Comparison of ENCODE assay signal across 9 mouse cellular contexts in the genomic region with DNA sequence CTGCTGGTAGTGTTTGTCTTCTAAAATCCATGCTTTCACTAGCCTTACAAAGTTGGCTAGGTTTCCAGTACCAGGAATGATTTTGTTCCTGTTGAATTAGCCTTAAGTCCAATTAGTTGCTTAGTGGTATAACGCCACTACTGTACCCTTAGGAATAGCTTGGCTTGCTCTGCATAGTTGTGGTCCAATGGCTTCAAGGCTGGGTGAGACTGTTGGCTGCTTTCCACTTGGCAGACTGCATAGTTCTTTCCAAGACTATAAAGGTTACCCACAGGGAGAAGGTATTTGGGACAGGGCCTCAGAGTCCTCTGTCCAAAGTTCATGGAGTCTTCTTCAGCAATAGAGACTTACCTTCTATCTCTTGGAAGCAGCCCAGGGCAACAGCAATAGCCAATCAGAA.
DNase-seq lines count a peak whose midpoint lies in the region; ATAC-seq lines count a peak whose summit lies in the region.
"Had no signal": no experiment of that assay in that cellular context is flagged by ENCODE, and none has a peak within 500 bp of the region (broad histone marks: within the 10 kb centered on the region; RNA-seq: fewer than 3 reads in every experiment).

No protein-coding gene starts in this region.

- H3K4me3 ChIP-seq in heart, embryonic 11.5 days (ENCODE audit: low read depth, low read length), result no peak overlapping the region
- no peak overlapping the region for H3K4me3 ChIP-seq in limb, embryonic 15.5 days
- H3K4me3 ChIP-seq: liver, embryonic 15.5 days had no signal

- H3K9me3 ChIP-seq in heart, embryonic 11.5 days (replicated peaks; ENCODE audit: control insufficient read depth, low read length), result no peaks in the 10 kb centered on the region
- no peaks in the 10 kb centered on the region for H3K9me3 ChIP-seq in limb, embryonic 15.5 days
- H3K9me3 ChIP-seq: liver, embryonic 15.5 days had no signal

- H3K9ac ChIP-seq in heart, embryonic 11.5 days (ENCODE audit: low read depth, low read length), result no peak overlapping the region
- H3K9ac ChIP-seq in limb, embryonic 15.5 days, result no peak overlapping the region
- H3K9ac ChIP-seq: liver, embryonic 15.5 days had no signal

- no peaks in the 10 kb centered on the region for H3K4me1 ChIP-seq in heart, embryonic 11.5 days (ENCODE audit: control insufficient read depth, insufficient read depth, low read length)
- no peaks in the 10 kb centered on the region for H3K4me1 ChIP-seq in limb, embryonic 15.5 days
- H3K4me1 ChIP-seq: liver, embryonic 15.5 days had no signal

- WGBS in heart, embryonic 11.5 days (ENCODE audit: insufficient replicate concordance), result 58% methylated on average over 1 of the region's 1 CpGs
- 41% methylated on average over 1 of the region's 1 CpGs for WGBS in limb, embryonic 15.5 days

- H3K36me3 ChIP-seq in heart, embryonic 11.5 days (ENCODE audit: control insufficient read depth, insufficient read depth, low read length), result no peaks in the 10 kb centered on the region
- no peaks in the 10 kb centered on the region for H3K36me3 ChIP-seq in limb, embryonic 15.5 days
- H3K36me3 ChIP-seq: liver, embryonic 15.5 days had no signal

- H3K27me3 ChIP-seq in heart, embryonic 11.5 days (ENCODE audit: control insufficient read depth, insufficient read depth, low read length), result no peaks in the 10 kb centered on the region
- no peaks in the 10 kb centered on the region for H3K27me3 ChIP-seq in limb, embryonic 15.5 days
- H3K27me3 ChIP-seq: liver, embryonic 15.5 days had no signal

- no peak overlapping the region for H3K4me2 ChIP-seq in heart, embryonic 11.5 days
- no peak overlapping the region for H3K4me2 ChIP-seq in limb, embryonic 15.5 days
- H3K4me2 ChIP-seq: liver, embryonic 15.5 days had no signal

- ATAC-seq in heart, embryonic 11.5 days (replicated peaks; ENCODE audit: insufficient number of reproducible peaks, low FRiP score, low TSS enrichment), result no peak
- peak; percentile 55; the same call in 1 of the 2 replicates for ATAC-seq in limb, embryonic 15.5 days (ENCODE audit: insufficient number of reproducible peaks, low FRiP score, low TSS enrichment, low read depth)

- peak; percentile 62 to 69 for DNase-seq in heart, adult 18-20 months
- DNase-seq in ovary, postnatal 36 days (ENCODE audit: low spot score), result peak; percentile 5
- DNase-seq in ovary, postnatal 10 days (ENCODE audit: low spot score), result no peak
- peak; percentile 29 to 42 for DNase-seq in heart, adult 9 months (ENCODE audit: low spot score in 2 of 2)
- no peak for DNase-seq in lung, postnatal 14 days
- no peak for DNase-seq in cerebellum, adult 8-10 months

- no peak overlapping the region for H3K27ac ChIP-seq in heart, embryonic 11.5 days (ENCODE audit: low read depth, low read length)
- no peak overlapping the region for H3K27ac ChIP-seq in limb, embryonic 15.5 days
- H3K27ac ChIP-seq: liver, embryonic 15.5 days had no signal

Comparison
In these comparisons a context has a peak if more than half of its experiments do, and no peak if none do; other contexts are left out.
1. DNase-seq: peak in heart, adult 18-20 months (2 of 2), ovary, postnatal 36 days (single experiment) and heart, adult 9 months (2 of 2); none in ovary, postnatal 10 days (single experiment), lung, postnatal 14 days (single experiment) and cerebellum, adult 8-10 months (single experiment).